22 mouse cellular contexts compared by ENCODE assay signal in genomic region chr2:69328509-69329163, GRCm38 (mm10). TPM values are rescaled to one million over a fixed set of nuclear protein-coding genes. Genes with fewer than 3 reads are reported as not detected.
DNase-seq lines count a peak whose midpoint lies in the region; ATAC-seq and TF ChIP-seq lines count a peak whose summit lies in the region.
"Had no signal": no experiment of that assay in that cellular context is flagged by ENCODE, and none has a peak within 500 bp of the region (broad histone marks: within the 10 kb centered on the region; RNA-seq: fewer than 3 reads in every experiment).

No protein-coding gene starts in this region.

- no peak overlapping the region for H3K9ac ChIP-seq in forebrain, embryonic 14.5 days (ENCODE audit: low read length)
- no peak overlapping the region for H3K9ac ChIP-seq in forebrain, embryonic 16.5 days (replicated peaks; ENCODE audit: low read depth, low read length)
- no peak overlapping the region for H3K9ac ChIP-seq in hindbrain, embryonic 16.5 days (ENCODE audit: low read depth, low read length)
- H3K9ac ChIP-seq in midbrain, embryonic 16.5 days (ENCODE audit: low read depth, low read length), result no peak overlapping the region
- H3K9ac ChIP-seq in intestine, postnatal 0 days (ENCODE audit: low read depth, low read length), result no peak overlapping the region
- H3K9ac ChIP-seq: limb, embryonic 13.5 days; liver, embryonic 12.5 days had no signal

- WGBS in forebrain, embryonic 14.5 days, result 71% methylated on average over 5 of the region's 5 CpGs
- 90% methylated on average over 5 of the region's 5 CpGs for WGBS in forebrain, embryonic 10.5 days
- WGBS in forebrain, embryonic 16.5 days, result 71% methylated on average over 5 of the region's 5 CpGs
- 72% methylated on average over 5 of the region's 5 CpGs for WGBS in hindbrain, embryonic 16.5 days
- WGBS in midbrain, embryonic 16.5 days, result 51% methylated on average over 5 of the region's 5 CpGs
- 86% methylated on average over 5 of the region's 5 CpGs for WGBS in intestine, postnatal 0 days

- H3K27ac ChIP-seq in forebrain, embryonic 14.5 days (ENCODE audit: low read depth, low read length), result no peak overlapping the region
- H3K27ac ChIP-seq in forebrain, embryonic 10.5 days, result no peak overlapping the region
- no peak overlapping the region for H3K27ac ChIP-seq in forebrain, embryonic 16.5 days (ENCODE audit: low read length)
- no peak overlapping the region for H3K27ac ChIP-seq in hindbrain, embryonic 16.5 days (ENCODE audit: low read depth, low read length)
- no peak overlapping the region for H3K27ac ChIP-seq in midbrain, embryonic 16.5 days (ENCODE audit: low read length)
- no peak overlapping the region for H3K27ac ChIP-seq in intestine, postnatal 0 days (ENCODE audit: low read depth, low read length)
- H3K27ac ChIP-seq: embryonic facial prominence, embryonic 10.5 days; limb, embryonic 13.5 days; liver, embryonic 12.5 days had no signal

- TF ChIP-seq CTCF in intestine, postnatal 0 days (IDR thresholded peaks at IDR 0.05; ENCODE audit: low read depth), result no peak

- peak; percentile 58; the same call in 1 of the 2 replicates for ATAC-seq in forebrain, embryonic 14.5 days
- peak; percentile 78; the same call in 1 of the 2 replicates for ATAC-seq in forebrain, embryonic 16.5 days
- peak; percentile 63 for ATAC-seq in hindbrain, embryonic 16.5 days
- ATAC-seq in midbrain, embryonic 16.5 days, result peak; percentile 79
- no peak for ATAC-seq in intestine, postnatal 0 days
- ATAC-seq: CD4-positive, CD25-positive, alpha-beta regulatory T cell, adult 4 months; intestine, embryonic 16.5 days; liver, embryonic 12.5 days had no signal

- DNase-seq in forebrain, embryonic 14.5 days (ENCODE audit: low spot score), result peak; percentile 64
- no peak for DNase-seq in forebrain, embryonic 10.5 days (ENCODE audit: extremely low spot score, low spot score)
- DNase-seq in cerebellum, adult 8-10 months, result no peak
- DNase-seq: cerebellum, adult 9-10 months; gastrocnemius, postnatal 14 days; heart, adult 11 months; kidney, postnatal 36 days; lung, adult 18-20 months; lung, postnatal 14 days had no signal

- no peaks in the 10 kb centered on the region for H3K36me3 ChIP-seq in forebrain, embryonic 14.5 days (ENCODE audit: control insufficient read depth, insufficient read depth, low read length)
- no peaks in the 10 kb centered on the region for H3K36me3 ChIP-seq in forebrain, embryonic 10.5 days (replicated peaks)
- H3K36me3 ChIP-seq in forebrain, embryonic 16.5 days (ENCODE audit: control insufficient read depth, insufficient read depth), result no peaks in the 10 kb centered on the region
- H3K36me3 ChIP-seq in hindbrain, embryonic 16.5 days (ENCODE audit: control insufficient read depth, insufficient read depth, low read length), result no peaks in the 10 kb centered on the region
- H3K36me3 ChIP-seq in midbrain, embryonic 16.5 days (ENCODE audit: control insufficient read depth, insufficient read depth, low read length), result no peaks in the 10 kb centered on the region
- H3K36me3 ChIP-seq in intestine, postnatal 0 days (ENCODE audit: control insufficient read depth, insufficient read depth), result no peaks in the 10 kb centered on the region
- H3K36me3 ChIP-seq: embryonic facial prominence, embryonic 10.5 days; limb, embryonic 13.5 days; liver, embryonic 12.5 days had no signal

- no peaks in the 10 kb centered on the region for H3K9me3 ChIP-seq in forebrain, embryonic 14.5 days (replicated peaks; ENCODE audit: control insufficient read depth, low read length)
- no peaks in the 10 kb centered on the region for H3K9me3 ChIP-seq in forebrain, embryonic 10.5 days
- H3K9me3 ChIP-seq in forebrain, embryonic 16.5 days (ENCODE audit: control insufficient read depth, low read length), result no peaks in the 10 kb centered on the region
- H3K9me3 ChIP-seq in hindbrain, embryonic 16.5 days (ENCODE audit: control insufficient read depth, low read length), result no peaks in the 10 kb centered on the region
- H3K9me3 ChIP-seq in midbrain, embryonic 16.5 days (replicated peaks; ENCODE audit: control insufficient read depth, low read length, poor library complexity, severe bottlenecking), result no peaks in the 10 kb centered on the region
- H3K9me3 ChIP-seq in intestine, postnatal 0 days (ENCODE audit: control insufficient read depth), result no peaks in the 10 kb centered on the region
- H3K9me3 ChIP-seq: embryonic facial prominence, embryonic 10.5 days; limb, embryonic 13.5 days; liver, embryonic 12.5 days had no signal

- 0 out of 2 replicates have a peak, but pooled peaks cover 2% of the 10 kb centered on the region for H3K27me3 ChIP-seq in forebrain, embryonic 14.5 days (replicated peaks; ENCODE audit: control insufficient read depth, insufficient read depth, low read length)
- no peaks in the 10 kb centered on the region for H3K27me3 ChIP-seq in forebrain, embryonic 10.5 days (ENCODE audit: poor library complexity, severe bottlenecking)
- H3K27me3 ChIP-seq in forebrain, embryonic 16.5 days (replicated peaks; ENCODE audit: control insufficient read depth, insufficient read depth, low read length), result 0 out of 2 replicates have a peak, but pooled peaks cover 3% of the 10 kb centered on the region
- no peaks in the 10 kb centered on the region for H3K27me3 ChIP-seq in hindbrain, embryonic 16.5 days (replicated peaks; ENCODE audit: control insufficient read depth, insufficient read depth, low read length)
- peaks cover 4% of the 10 kb centered on the region; the same call in 1 of the 2 replicates for H3K27me3 ChIP-seq in midbrain, embryonic 16.5 days (ENCODE audit: control insufficient read depth, insufficient read depth, low read depth, low read length)
- no peaks in the 10 kb centered on the region for H3K27me3 ChIP-seq in intestine, postnatal 0 days (replicated peaks; ENCODE audit: control insufficient read depth, insufficient read depth, low read length)
- H3K27me3 ChIP-seq: limb, embryonic 13.5 days; liver, embryonic 12.5 days had no signal

- H3K4me3 ChIP-seq in forebrain, embryonic 14.5 days (ENCODE audit: low read depth, low read length), result no peak overlapping the region
- H3K4me3 ChIP-seq in forebrain, embryonic 10.5 days, result no peak overlapping the region
- no peak overlapping the region for H3K4me3 ChIP-seq in forebrain, embryonic 16.5 days (replicated peaks; ENCODE audit: low read length)
- no peak overlapping the region for H3K4me3 ChIP-seq in hindbrain, embryonic 16.5 days (ENCODE audit: low read length)
- H3K4me3 ChIP-seq in midbrain, embryonic 16.5 days (ENCODE audit: low read depth, low read length), result no peak overlapping the region
- H3K4me3 ChIP-seq in intestine, postnatal 0 days (ENCODE audit: low read depth, low read length), result no peak overlapping the region
- H3K4me3 ChIP-seq: embryonic facial prominence, embryonic 10.5 days; limb, embryonic 13.5 days; liver, embryonic 12.5 days had no signal

- H3K4me2 ChIP-seq in forebrain, embryonic 14.5 days (ENCODE audit: low read length), result no peak overlapping the region
- H3K4me2 ChIP-seq in forebrain, embryonic 16.5 days (ENCODE audit: low read length), result no peak overlapping the region
- no peak overlapping the region for H3K4me2 ChIP-seq in hindbrain, embryonic 16.5 days (ENCODE audit: low read length)
- no peak overlapping the region for H3K4me2 ChIP-seq in midbrain, embryonic 16.5 days (ENCODE audit: low read length)
- H3K4me2 ChIP-seq in intestine, postnatal 0 days (replicated peaks; ENCODE audit: low read depth), result no peak overlapping the region
- H3K4me2 ChIP-seq: heart, embryonic 11.5 days; limb, embryonic 13.5 days; liver, embryonic 12.5 days had no signal

- H3K4me1 ChIP-seq in forebrain, embryonic 14.5 days (ENCODE audit: control insufficient read depth, insufficient read depth, low read length), result no peaks in the 10 kb centered on the region
- peaks cover 4% of the 10 kb centered on the region; the same call in 1 of the 2 replicates for H3K4me1 ChIP-seq in forebrain, embryonic 10.5 days
- no peaks in the 10 kb centered on the region for H3K4me1 ChIP-seq in forebrain, embryonic 16.5 days (replicated peaks; ENCODE audit: control insufficient read depth, insufficient read depth, low read length)
- H3K4me1 ChIP-seq in hindbrain, embryonic 16.5 days (ENCODE audit: control insufficient read depth, insufficient read depth, low read depth, low read length), result no peaks in the 10 kb centered on the region; the same call in 1 of the 2 replicates
- no peaks in the 10 kb centered on the region for H3K4me1 ChIP-seq in midbrain, embryonic 16.5 days (ENCODE audit: control insufficient read depth, insufficient read depth, low read length)
- no peaks in the 10 kb centered on the region for H3K4me1 ChIP-seq in intestine, postnatal 0 days (replicated peaks; ENCODE audit: control insufficient read depth, insufficient read depth, low read length)
- H3K4me1 ChIP-seq: embryonic facial prominence, embryonic 10.5 days; limb, embryonic 13.5 days; liver, embryonic 12.5 days had no signal

RNA-seq across cellular contexts. Expression of gene Abcb11, which starts 13.8 kb away (rescaled TPM):
- 0.04 TPM in 1 of 2 replicates, not detected in the other for polyA plus RNA-seq in forebrain, embryonic 14.5 days (2014; fragmentation: Nextera tagmentation; extraction: Ambion mirVana)
- not detected in 2 replicates for polyA plus RNA-seq in forebrain, embryonic 10.5 days (2016; fragmentation: Nextera tagmentation; extraction: Ambion mirVana)
- 0.39 TPM in 1 of 2 replicates, not detected in the other for polyA plus RNA-seq in forebrain, embryonic 16.5 days (2015; fragmentation: Nextera tagmentation; extraction: Ambion mirVana)
- polyA plus RNA-seq in hindbrain, embryonic 16.5 days (2015; fragmentation: Nextera tagmentation; extraction: Ambion mirVana), result 0.10 TPM in 1 of 2 replicates, not detected in the other
- polyA plus RNA-seq in midbrain, embryonic 16.5 days (2015; fragmentation: Nextera tagmentation; extraction: Ambion mirVana), result not detected in 2 replicates
- 2.8 and 4.0 TPM in 2 replicates for polyA plus RNA-seq in intestine, postnatal 0 days (2015; fragmentation: Nextera tagmentation; extraction: Ambion mirVana)
- polyA plus RNA-seq: embryonic facial prominence, embryonic 10.5 days; heart, embryonic 11.5 days; heart, postnatal 0 days; kidney, embryonic 14.5 days; limb, embryonic 13.5 days; small intestine, adult 2 months had no signal

RNA-seq across cellular contexts. Expression of gene Dhrs9, which starts 51.6 kb away (rescaled TPM):
- polyA plus RNA-seq in forebrain, embryonic 14.5 days (2014; fragmentation: Nextera tagmentation; extraction: Ambion mirVana), result not detected in 2 replicates
- not detected in 2 replicates for polyA plus RNA-seq in forebrain, embryonic 10.5 days (2016; fragmentation: Nextera tagmentation; extraction: Ambion mirVana)
- polyA plus RNA-seq in forebrain, embryonic 16.5 days (2015; fragmentation: Nextera tagmentation; extraction: Ambion mirVana), result not detected in 2 replicates
- 0.04 TPM in 1 of 2 replicates, not detected in the other for polyA plus RNA-seq in hindbrain, embryonic 16.5 days (2015; fragmentation: Nextera tagmentation; extraction: Ambion mirVana)
- polyA plus RNA-seq in midbrain, embryonic 16.5 days (2015; fragmentation: Nextera tagmentation; extraction: Ambion mirVana), result not detected in 2 replicates
- polyA plus RNA-seq in intestine, postnatal 0 days (2015; fragmentation: Nextera tagmentation; extraction: Ambion mirVana), result 2.2 TPM in 2 replicates
- polyA plus RNA-seq: CD4-positive, CD25-positive, alpha-beta regulatory T cell, adult 4 months; embryonic facial prominence, embryonic 10.5 days; heart, embryonic 11.5 days; kidney, embryonic 14.5 days; limb, embryonic 13.5 days had no signal
